Mouse (Mus musculus): ENCODE results near the gene Srrm3. TPM values are rescaled to one million over a fixed set of nuclear protein-coding genes. Genes with fewer than 3 reads are reported as not detected.

Srrm3 gene
- polyA plus RNA-seq, 1 experiment from 2014 or later, result 0.91 TPM

DNA sequence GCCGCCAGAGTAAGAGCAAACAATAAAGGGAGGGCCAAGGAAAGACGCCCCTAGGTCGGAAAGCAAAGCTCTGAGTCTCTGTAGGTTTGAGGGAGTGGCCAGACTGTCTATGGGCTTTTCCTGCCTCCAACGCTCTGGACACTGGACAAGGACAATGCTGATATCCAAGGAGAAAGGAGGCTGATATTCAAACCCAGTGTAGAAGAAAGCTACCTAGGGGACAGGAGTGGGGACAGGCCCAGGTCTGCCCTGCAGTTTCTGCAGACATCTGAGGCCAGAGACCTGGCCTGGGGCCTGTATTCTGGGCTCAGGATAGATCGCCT, 11.9 kb upstream of the Srrm3 start:
- H3K27me3 ChIP-seq (replicated peaks; ENCODE audit: control insufficient read depth, insufficient read depth, low read length), result no peaks in the 10 kb centered on the region

DNA sequence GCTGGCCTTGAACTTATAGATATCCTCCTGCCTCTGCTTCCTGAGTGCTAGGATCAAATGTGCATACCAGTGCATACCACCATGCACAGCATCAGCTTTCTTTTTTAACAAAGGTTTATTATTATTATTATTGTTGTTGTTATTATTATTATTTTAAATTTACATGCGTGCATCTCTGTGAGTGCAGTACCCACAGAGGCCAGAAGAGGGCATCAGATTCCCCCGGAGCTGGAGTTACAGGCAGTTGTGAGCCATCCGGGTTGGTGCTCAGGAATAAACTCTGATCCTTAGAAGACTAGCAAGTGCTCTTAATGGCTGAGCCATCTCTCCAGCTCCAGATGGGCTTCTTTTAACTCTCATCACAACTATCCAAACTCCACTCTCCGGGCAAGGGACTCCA, 6.9 kb upstream of the Srrm3 start:
- no peak overlapping the region for H3K27ac ChIP-seq (ENCODE audit: low read depth, low read length)
- H3K36me3 ChIP-seq (ENCODE audit: control insufficient read depth, insufficient read depth), result no peaks in the 10 kb centered on the region
- H3K4me3 ChIP-seq (ENCODE audit: low read depth, low read length), result no peak overlapping the region
- no peak overlapping the region for H3K9ac ChIP-seq (ENCODE audit: low read depth, low read length)
- no peak overlapping the region for H3K4me2 ChIP-seq (replicated peaks; ENCODE audit: low read depth)
- H3K4me1 ChIP-seq (replicated peaks; ENCODE audit: control insufficient read depth, insufficient read depth, low read length), result no peaks in the 10 kb centered on the region
- 45% methylated on average over 4 of the region's 4 CpGs for WGBS
- H3K27me3 ChIP-seq (replicated peaks; ENCODE audit: control insufficient read depth, insufficient read depth, low read length), result no peaks in the 10 kb centered on the region
- TF ChIP-seq CTCF (IDR thresholded peaks at IDR 0.05; ENCODE audit: low read depth), result peak; percentile 66
- no peaks in the 10 kb centered on the region for H3K9me3 ChIP-seq (ENCODE audit: control insufficient read depth)
- ATAC-seq, result no peak

More for the DNA sequence above, 11.9 kb upstream of the Srrm3 start:
- H3K36me3 ChIP-seq (ENCODE audit: control insufficient read depth, insufficient read depth), result peaks cover 20% of the 10 kb centered on the region
- H3K4me1 ChIP-seq (replicated peaks; ENCODE audit: control insufficient read depth, insufficient read depth, low read length), result no peaks in the 10 kb centered on the region
- no peak overlapping the region for H3K27ac ChIP-seq (ENCODE audit: low read depth, low read length)
- peak; percentile 28; the same call in 1 of the 2 replicates for ATAC-seq
- H3K4me2 ChIP-seq (replicated peaks; ENCODE audit: low read depth), result peak overlapping the region; percentile 58
- WGBS, result 10% methylated on average over 5 of the region's 5 CpGs
- H3K4me3 ChIP-seq (ENCODE audit: low read depth, low read length), result peak overlapping the region; percentile 23
- H3K9me3 ChIP-seq (ENCODE audit: control insufficient read depth), result no peaks in the 10 kb centered on the region
- no peak for TF ChIP-seq CTCF (IDR thresholded peaks at IDR 0.05; ENCODE audit: low read depth)
- no peak overlapping the region for H3K9ac ChIP-seq (ENCODE audit: low read depth, low read length)

DNA sequence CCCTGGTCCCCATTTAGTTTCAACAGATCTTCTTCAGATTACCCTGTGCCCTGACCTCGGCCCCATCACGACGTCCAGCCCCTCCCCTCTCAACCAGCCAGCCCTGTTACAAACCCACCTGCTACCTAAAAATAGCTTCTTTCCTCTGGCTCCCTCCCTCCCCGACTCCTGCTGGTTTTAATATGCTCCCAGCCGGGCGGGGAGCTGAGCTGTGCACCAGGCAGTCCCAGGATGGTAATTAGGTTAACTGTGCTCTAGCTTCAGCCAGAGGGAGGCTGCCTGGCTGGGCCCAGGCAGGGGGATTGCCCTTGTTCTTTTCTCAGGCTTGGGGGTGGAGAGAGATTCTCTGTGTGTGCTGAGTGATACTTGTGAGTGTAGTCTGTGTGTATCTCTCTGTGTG, 5.8 kb upstream of the Srrm3 start:
- no peak overlapping the region for H3K9ac ChIP-seq (ENCODE audit: low read depth, low read length)
- no peak for ATAC-seq
- no peaks in the 10 kb centered on the region; the same call in 1 of the 2 replicates for H3K27me3 ChIP-seq (replicated peaks; ENCODE audit: control insufficient read depth, insufficient read depth, low read length)
- no peak overlapping the region for H3K4me3 ChIP-seq (ENCODE audit: low read depth, low read length)
- no peak for TF ChIP-seq CTCF (IDR thresholded peaks at IDR 0.05; ENCODE audit: low read depth)
- no peaks in the 10 kb centered on the region for H3K9me3 ChIP-seq (ENCODE audit: control insufficient read depth)
- no peak overlapping the region for H3K4me2 ChIP-seq (replicated peaks; ENCODE audit: low read depth)
- H3K27ac ChIP-seq (ENCODE audit: low read depth, low read length), result no peak overlapping the region
- H3K4me1 ChIP-seq (replicated peaks; ENCODE audit: control insufficient read depth, insufficient read depth, low read length), result no peaks in the 10 kb centered on the region
- 5% methylated on average over 6 of the region's 6 CpGs for WGBS
- H3K36me3 ChIP-seq (ENCODE audit: control insufficient read depth, insufficient read depth), result no peaks in the 10 kb centered on the region

- H3K27ac ChIP-seq (ENCODE audit: low read depth, low read length), result no peak overlapping the region
- H3K36me3 ChIP-seq (ENCODE audit: control insufficient read depth, insufficient read depth), result no peaks in the 10 kb centered on the region
- ATAC-seq, result no peak
- WGBS, result 92% methylated on average over 8 of the region's 8 CpGs
- H3K4me1 ChIP-seq (replicated peaks; ENCODE audit: control insufficient read depth, insufficient read depth, low read length), result no peaks in the 10 kb centered on the region
- no peak for TF ChIP-seq CTCF (IDR thresholded peaks at IDR 0.05; ENCODE audit: low read depth)
- no peak overlapping the region for H3K4me3 ChIP-seq (ENCODE audit: low read depth, low read length)
- H3K9ac ChIP-seq (ENCODE audit: low read depth, low read length), result no peak overlapping the region
- H3K9me3 ChIP-seq (ENCODE audit: control insufficient read depth), result no peaks in the 10 kb centered on the region
- H3K27me3 ChIP-seq (replicated peaks; ENCODE audit: control insufficient read depth, insufficient read depth, low read length), result no peaks in the 10 kb centered on the region; the same call in 1 of the 2 replicates
- H3K4me2 ChIP-seq (replicated peaks; ENCODE audit: low read depth), result no peak overlapping the region
Measured at GRCm38 (mm10) chr5:135802641-135803040, 4.0 kb upstream of the Srrm3 start.

DNA sequence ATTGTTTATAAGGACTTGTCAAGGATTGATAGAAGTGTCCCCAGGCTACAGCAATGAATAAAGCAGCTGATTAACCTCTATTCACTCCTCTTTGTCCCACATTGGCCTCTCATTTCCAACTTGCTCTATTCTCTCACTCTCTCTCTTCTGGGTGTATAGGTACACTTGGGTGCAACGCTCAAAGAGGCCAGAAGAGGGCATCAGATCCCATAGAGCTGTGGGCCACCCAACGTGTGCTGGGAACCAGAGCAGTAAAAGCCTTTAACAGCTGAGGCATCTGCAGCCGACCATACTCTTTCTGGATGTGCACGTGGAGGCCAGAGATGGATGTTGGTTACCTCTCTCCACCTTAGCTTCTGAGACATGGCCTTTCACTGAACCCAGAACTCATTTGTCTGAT, 3.6 kb upstream of the Srrm3 start:
- TF ChIP-seq CTCF (IDR thresholded peaks at IDR 0.05; ENCODE audit: low read depth), result peak; percentile 25; the same call in 1 of the 2 replicates
- Histone ChIP-seq H3K4me3 (ENCODE audit: low read depth, low read length) (no peak overlapping the region), H3K36me3 (ENCODE audit: control insufficient read depth, insufficient read depth) (no peaks in the 10 kb centered on the region), H3K27me3 (replicated peaks; ENCODE audit: control insufficient read depth, insufficient read depth, low read length) (no peaks in the 10 kb centered on the region; the same call in 1 of the 2 replicates), H3K4me1 (replicated peaks; ENCODE audit: control insufficient read depth, insufficient read depth, low read length) (no peaks in the 10 kb centered on the region), H3K27ac (ENCODE audit: low read depth, low read length) (no peak overlapping the region), H3K4me2 (replicated peaks; ENCODE audit: low read depth) (no peak overlapping the region), H3K9me3 (ENCODE audit: control insufficient read depth) (no peaks in the 10 kb centered on the region), H3K9ac (ENCODE audit: low read depth, low read length) (no peak overlapping the region)
- no peak for ATAC-seq
- WGBS, result 61% methylated on average over 4 of the region's 4 CpGs

GRCm38 (mm10) chr5:135803676-135804075, 3.0 kb upstream of the Srrm3 start:
- Histone ChIP-seq H3K27me3 (replicated peaks; ENCODE audit: control insufficient read depth, insufficient read depth, low read length) (no peaks in the 10 kb centered on the region; the same call in 1 of the 2 replicates), H3K36me3 (ENCODE audit: control insufficient read depth, insufficient read depth) (no peaks in the 10 kb centered on the region), H3K4me2 (replicated peaks; ENCODE audit: low read depth) (no peak overlapping the region), H3K4me3 (ENCODE audit: low read depth, low read length) (no peak overlapping the region), H3K4me1 (replicated peaks; ENCODE audit: control insufficient read depth, insufficient read depth, low read length) (no peaks in the 10 kb centered on the region), H3K9ac (ENCODE audit: low read depth, low read length) (no peak overlapping the region), H3K9me3 (ENCODE audit: control insufficient read depth) (no peaks in the 10 kb centered on the region), H3K27ac (ENCODE audit: low read depth, low read length) (no peak overlapping the region)
- no peak for TF ChIP-seq CTCF (IDR thresholded peaks at IDR 0.05; ENCODE audit: low read depth)
- 69% methylated on average over 4 of the region's 4 CpGs for WGBS
- no peak for ATAC-seq

- Histone ChIP-seq H3K4me3 (ENCODE audit: low read depth, low read length) (no peak overlapping the region), H3K9me3 (ENCODE audit: control insufficient read depth) (no peaks in the 10 kb centered on the region), H3K27me3 (replicated peaks; ENCODE audit: control insufficient read depth, insufficient read depth, low read length) (no peaks in the 10 kb centered on the region; the same call in 1 of the 2 replicates), H3K9ac (ENCODE audit: low read depth, low read length) (no peak overlapping the region), H3K4me1 (replicated peaks; ENCODE audit: control insufficient read depth, insufficient read depth, low read length) (no peaks in the 10 kb centered on the region), H3K27ac (ENCODE audit: low read depth, low read length) (no peak overlapping the region), H3K36me3 (ENCODE audit: control insufficient read depth, insufficient read depth) (no peaks in the 10 kb centered on the region), H3K4me2 (replicated peaks; ENCODE audit: low read depth) (no peak overlapping the region)
- no peak for ATAC-seq
- TF ChIP-seq CTCF (IDR thresholded peaks at IDR 0.05; ENCODE audit: low read depth), result no peak
- whole genome bisulfite sequencing, result 61% methylated on average over 2 of the region's 2 CpGs
Measured at GRCm38 (mm10) chr5:135804735-135805134, 2.0 kb upstream of the Srrm3 start.

All from intestine, postnatal 0 days (tissue).